Mouse (Mus musculus): Measurements from ENCODE around the gene Gm7029. TPM values are rescaled to one million over a fixed set of nuclear protein-coding genes. Genes with fewer than 3 reads are reported as not detected.

The Gm7029 gene
- total and polyA plus RNA-seq, 3 experiments = not detected

DNA sequence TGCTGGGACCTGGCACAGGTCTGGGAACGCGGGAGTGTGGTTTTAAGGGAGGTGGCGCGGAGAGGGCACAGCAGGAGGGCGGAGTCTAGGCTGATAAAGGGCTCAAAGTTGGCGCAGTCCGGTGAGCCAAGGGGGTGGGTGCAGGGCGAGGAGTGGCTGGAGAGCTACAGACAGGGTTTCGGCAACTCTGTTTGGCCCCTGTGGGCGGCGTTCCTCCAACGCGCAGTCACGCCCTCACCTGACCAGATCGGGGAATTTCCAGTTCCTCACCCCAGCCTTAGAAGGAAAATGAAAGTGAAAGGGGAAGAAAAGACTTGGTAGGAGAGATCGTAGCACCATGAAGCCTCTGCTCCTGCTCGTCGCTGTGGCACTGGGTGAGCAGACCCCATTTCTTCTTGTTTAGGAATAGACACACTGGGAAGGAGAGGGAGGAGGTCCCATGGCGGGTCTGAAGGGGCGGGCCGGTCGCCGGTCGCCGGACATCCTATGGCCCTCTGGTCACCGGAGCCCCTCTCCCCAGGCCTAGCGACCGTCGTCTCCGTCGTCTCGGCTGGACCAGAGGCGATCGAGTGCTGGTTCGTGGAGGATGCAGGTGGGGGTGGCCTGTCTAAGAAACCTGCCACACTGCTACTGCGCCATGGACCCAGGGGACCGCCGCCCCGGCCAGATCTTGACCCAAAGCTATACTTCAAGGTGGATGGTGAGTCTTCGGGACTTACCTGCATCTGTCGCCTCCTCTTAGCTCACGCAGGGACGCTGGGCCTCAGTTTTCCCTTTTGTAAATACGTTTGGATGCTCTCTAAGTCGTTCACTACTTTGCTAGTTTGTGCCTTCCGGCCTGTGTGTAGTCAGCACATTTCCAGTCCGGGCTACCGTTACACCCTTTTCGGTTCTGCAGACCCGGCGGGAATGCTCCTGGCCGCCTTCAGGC, 46.0 kb downstream of the Gm7029 start:
- H3K27ac ChIP-seq (ENCODE audit: insufficient read depth, low read depth) = peak overlapping the region; percentile 93
- peak; percentile 96 for DNase-seq (ENCODE audit: extremely low read depth)
- peak overlapping the region; percentile 71 to 99 (median 83) for H3K4me3 ChIP-seq (replicated peaks in 1 of 3; ENCODE audit: low read depth in 2 of 3, low read length in 2 of 3, poor library complexity in 1 of 3)
- in situ Hi-C loops (cut with MboI; ENCODE audit: low pct_ligation_motif_present, low pct_unique_long_range_greater_than_20kb, low sequenced_read_pairs) (no loop called here), dilution Hi-C loops (cut with MboI; ENCODE audit: extremely low pct_ligation_motif_present, extremely low pct_unique_long_range_greater_than_20kb, low sequenced_read_pairs) (no loop called here)
- H3K36me3 ChIP-seq (replicated peaks in 1 of 2; ENCODE audit: control insufficient read depth in 1 of 2, insufficient read depth in 1 of 2, low read length in 1 of 2) = peaks cover 40 to 60% of the 10 kb centered on the region in 2 experiments
- peaks cover 32 to 47% of the 10 kb centered on the region in 2 experiments for H3K4me1 ChIP-seq (ENCODE audit: control insufficient read depth in 1 of 2, insufficient read depth in 2 of 2)
- H3K27me3 ChIP-seq (replicated peaks) = no peaks in the 10 kb centered on the region
- peaks cover 22% of the 10 kb centered on the region for H3K79me2 ChIP-seq (replicated peaks; ENCODE audit: control insufficient read depth, extremely low read depth, insufficient read depth, poor library complexity, severe bottlenecking)
- peak overlapping the region; percentile 81 for H3K9ac ChIP-seq (ENCODE audit: insufficient read depth, low read depth)
- peaks cover 10% of the 10 kb centered on the region for H3K9me3 ChIP-seq (replicated peaks; ENCODE audit: low read length)
- peak overlapping the region; percentile 85 for H3K4me2 ChIP-seq (ENCODE audit: insufficient read depth, low read depth, poor library complexity, severe bottlenecking)
- TF ChIP-seq E2F4 (IDR thresholded peaks at IDR 0.05; ENCODE audit: insufficient replicate concordance, low read depth, low read length) (no peak), ZNF384 (IDR thresholded peaks at IDR 0.05; ENCODE audit: low read depth, low read length) (no peak), MXI1 (IDR thresholded peaks at IDR 0.05; ENCODE audit: low read depth, low read length) (peak; percentile 17; the same call in 1 of the 2 replicates), KAT2A (IDR thresholded peaks at IDR 0.05; ENCODE audit: insufficient replicate concordance, low read length) (no peak), TCF12 (IDR thresholded peaks at IDR 0.05; ENCODE audit: low read depth, low read length) (peak; percentile 75; the same call in 1 of the 2 replicates), USF1 (IDR thresholded peaks at IDR 0.05; ENCODE audit: low read depth, low read length) (peak; percentile 55), CHD1 (IDR thresholded peaks at IDR 0.05; ENCODE audit: low read depth, low read length) (no peak), RAD21 (IDR thresholded peaks at IDR 0.05; ENCODE audit: low read depth, low read length) (no peak), ZMIZ1 (IDR thresholded peaks at IDR 0.05; ENCODE audit: low read depth, low read length) (0 out of 2 replicates have a peak, but pooled peaks have one; percentile 46), MAZ (IDR thresholded peaks at IDR 0.05; ENCODE audit: low read depth, low read length) (peak; percentile 78; the same call in 1 of the 2 replicates), BHLHE40 (IDR thresholded peaks at IDR 0.05; ENCODE audit: low read depth, low read length) (peak; percentile 98), MEF2A (IDR thresholded peaks at IDR 0.05; ENCODE audit: borderline replicate concordance, low read depth, low read length) (peak; percentile 84), GABPA (IDR thresholded peaks at IDR 0.05; ENCODE audit: insufficient replicate concordance, low read depth, low read length) (no peak), MAFK (IDR thresholded peaks at IDR 0.05; ENCODE audit: insufficient replicate concordance, low read length) (peak; percentile 27; the same call in 1 of the 2 replicates), CTCF (conservative IDR thresholded peaks at IDR 0.05 in 1 of 2, IDR thresholded peaks at IDR 0.05 in 1 of 2; ENCODE audit: low read depth in 2 of 2, low read length in 2 of 2) (peak in 1 of 2 experiments; percentile 49; a peak in 2 of 4 replicates), TBP (conservative IDR thresholded peaks at IDR 0.05; ENCODE audit: low read depth, low read length) (peak; percentile 71; the same call in 1 of the 2 replicates), MAX (IDR thresholded peaks at IDR 0.05; ENCODE audit: low read length) (peak; percentile 55; the same call in 1 of the 2 replicates), SIN3A (IDR thresholded peaks at IDR 0.05; ENCODE audit: low read length) (peak; percentile 90; the same call in 1 of the 2 replicates), PAX5 (IDR thresholded peaks at IDR 0.05; ENCODE audit: low read length) (no peak), SMC3 (IDR thresholded peaks at IDR 0.05; ENCODE audit: low read depth, low read length) (0 out of 2 replicates have a peak, but pooled peaks have one; percentile 6), HCFC1 (IDR thresholded peaks at IDR 0.05; ENCODE audit: low read depth, low read length) (peak; percentile 53; the same call in 1 of the 2 replicates), RCOR1 (conservative IDR thresholded peaks at IDR 0.05; ENCODE audit: low read depth, low read length) (no peak; the same call in 1 of the 2 replicates), ELF1 (IDR thresholded peaks at IDR 0.05; ENCODE audit: low read depth, low read length) (peak; percentile 53), JUND (conservative IDR thresholded peaks at IDR 0.05; ENCODE audit: low read depth, low read length) (no peak), UBTF (IDR thresholded peaks at IDR 0.05; ENCODE audit: low read depth, low read length) (no peak), NRF1 (IDR thresholded peaks at IDR 0.05; ENCODE audit: low read depth, low read length) (peak; percentile 58), CHD2 (IDR thresholded peaks at IDR 0.05; ENCODE audit: low read length) (peak; percentile 45), ZC3H11A (IDR thresholded peaks at IDR 0.05; ENCODE audit: low read depth, low read length) (no peak), ETS1 (conservative IDR thresholded peaks at IDR 0.05; ENCODE audit: low read depth, low read length) (peak; percentile 98), JUN (IDR thresholded peaks at IDR 0.05; ENCODE audit: insufficient read depth, low read depth, low read length) (peak; percentile 2; the same call in 1 of the 2 replicates), POLR2A (IDR thresholded peaks at IDR 0.05; ENCODE audit: low read depth, low read length) (peak; percentile 73), USF2 (conservative IDR thresholded peaks at IDR 0.05; ENCODE audit: low read depth, low read length) (peak; percentile 32), NELFE (IDR thresholded peaks at IDR 0.05; ENCODE audit: low read depth, low read length) (peak; percentile 76), POLR2AphosphoS2 (IDR thresholded peaks at IDR 0.05; ENCODE audit: low read depth, low read length) (no peak), MYC (IDR thresholded peaks at IDR 0.05; ENCODE audit: low read depth, low read length) (no peak; the same call in 1 of the 2 replicates), EP300 (IDR thresholded peaks at IDR 0.05; ENCODE audit: low read length) (peak; percentile 62), IRF4 (IDR thresholded peaks at IDR 0.05; ENCODE audit: low read depth, low read length) (peak; percentile 91)
